Mouse (Mus musculus) C2C12 (cell line): ENCODE results near the gene Saa2. TPM values are rescaled to one million over a fixed set of nuclear protein-coding genes. Genes with fewer than 3 reads are reported as not detected.

Source experiments
- H3K27me3 ChIP-seq: one replicate; pipeline ENCODE4 v1.6.1; 2011; ENCODE audit not compliant: control insufficient read depth, insufficient read depth, insufficient read length
- H3K36me3 ChIP-seq: one replicate; pipeline ENCODE4 v1.6.1; 2011; ENCODE audit not compliant: control insufficient read depth, insufficient read depth
- H3K4me3 ChIP-seq: one replicate; pipeline ENCODE4 v1.5.1; 2011; ENCODE audit warnings: mild to moderate bottlenecking, control low read depth; ENCODE audit not compliant: poor library complexity, insufficient read depth, severe bottlenecking
- H3K79me2 ChIP-seq: one replicate; pipeline ENCODE4 v1.6.1; 2011; ENCODE audit not compliant: control insufficient read depth, insufficient read depth
- H3K79me3 ChIP-seq: one replicate; pipeline ENCODE4 v1.6.1; 2011; ENCODE audit warnings: low read depth, control low read depth
- H3ac ChIP-seq: one replicate; pipeline ENCODE3; 2011; ENCODE audit warnings: low read depth; ENCODE audit not compliant: control insufficient read depth, insufficient read length
- CEBPB ChIP-seq: IDR thresholded peaks from one replicate; pipeline ENCODE4 v1.6.1; 2011; ENCODE audit warnings: low read depth, mild to moderate bottlenecking, control low read depth, moderate library complexity
- CTCF ChIP-seq: IDR thresholded peaks from one replicate; pipeline ENCODE4 v1.5.1; 2011; ENCODE audit not compliant: control insufficient read depth, insufficient read depth, insufficient read length
- FOSL1 ChIP-seq: IDR thresholded peaks from one replicate; pipeline ENCODE4 v1.8.0; 2011; ENCODE audit warnings: mild to moderate bottlenecking, low read length; ENCODE audit not compliant: poor library complexity, insufficient read depth, severe bottlenecking
- MAX ChIP-seq: IDR thresholded peaks from one replicate; pipeline ENCODE4 v1.6.1; 2011; ENCODE audit warnings: mild to moderate bottlenecking, control low read depth
- MYOD1 ChIP-seq: IDR thresholded peaks from one replicate; pipeline ENCODE4 v1.6.1; 2011; ENCODE audit warnings: low read depth; ENCODE audit not compliant: control insufficient read depth, insufficient read length
- MYOG ChIP-seq: IDR thresholded peaks from one replicate; pipeline ENCODE4 v1.6.1; 2011; ENCODE audit not compliant: control insufficient read depth, insufficient read length; ENCODE audit errors: extremely low read depth
- USF1 ChIP-seq: IDR thresholded peaks from one replicate; pipeline ENCODE4 v1.6.1; 2011; ENCODE audit warnings: low read depth, mild to moderate bottlenecking, control low read depth, moderate library complexity
- long read RNA-seq, 2 experiments: library from polyadenylated mRNA; unstranded; transcript quantifications; one replicate each; pipeline ENCODE4 v2.0.0; 2019 to 2020
- polyA plus RNA-seq: library from polyadenylated mRNA; unstranded; fragments of >200 nt; fragmentation: generic; extraction: Trizol; gene quantifications from one replicate; pipeline ENCODE4 v1.2.1, GENCODE M21; 2012; ENCODE audit warnings: missing spikeins

Gene Saa2
- 0.04 TPM for polyA plus RNA-seq
- long read RNA-seq, experiment 1 = 0 reads
- long read RNA-seq, experiment 2 = 0 reads

DNA sequence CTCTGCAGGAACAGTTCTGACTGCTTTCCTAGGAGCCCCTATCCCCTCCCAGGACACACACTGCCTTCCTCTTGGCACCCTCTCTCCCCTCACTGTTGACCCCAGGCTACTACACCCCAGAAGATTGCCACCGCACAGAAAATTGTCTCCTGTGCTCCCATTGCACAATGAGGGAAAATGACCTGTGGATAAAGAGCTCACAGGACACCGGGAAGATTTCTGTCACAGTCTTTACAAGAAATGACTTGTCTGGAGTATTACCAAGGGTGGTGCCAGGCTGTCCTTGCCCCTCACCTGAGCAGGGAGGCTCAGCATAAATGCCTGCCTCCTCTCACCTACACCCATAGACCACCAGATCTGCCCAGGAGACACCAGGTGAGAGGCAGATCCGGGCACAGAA is at the start of gene Saa2:
Saa2 (plus strand) TSS at position 301 of the 400 bp plus-strand sequence.
- H3K79me3 ChIP-seq = no peaks in the 10 kb centered on the region
- no peak within 1 kb of the TSS for H3ac ChIP-seq
- no peaks in the 10 kb centered on the region for H3K27me3 ChIP-seq
- no peaks in the 10 kb centered on the region for H3K79me2 ChIP-seq
- no peaks in the 10 kb centered on the region for H3K36me3 ChIP-seq
- TF ChIP-seq MYOD1 (no peak), MAX (no peak), USF1 (no peak), CEBPB (no peak), CTCF (no peak), FOSL1 (no peak), MYOG (no peak)
- no peak within 1 kb of the TSS for H3K4me3 ChIP-seq

DNA sequence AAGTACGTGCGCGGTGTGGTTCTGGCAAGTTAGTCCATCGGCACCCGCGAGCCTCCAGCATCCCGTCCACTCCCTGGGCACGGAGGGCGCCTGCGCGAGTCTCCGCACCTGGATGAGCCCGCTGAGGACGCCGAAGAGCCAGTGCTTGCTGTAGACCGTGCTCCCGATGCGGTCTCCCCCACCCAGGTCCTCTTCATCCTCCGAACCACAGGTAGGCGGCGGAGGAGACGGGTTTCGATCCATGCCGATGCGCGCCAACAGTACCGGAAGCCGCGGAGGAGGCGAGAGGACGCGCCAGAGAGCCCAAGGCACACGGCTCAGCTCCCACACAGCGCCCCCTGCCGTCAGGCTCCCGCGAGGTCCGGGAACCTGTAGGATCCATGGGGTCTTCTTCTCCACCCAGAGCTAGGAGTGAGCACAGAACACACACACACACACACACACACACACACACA is 41.2 kb upstream of the Saa2 start, which contains the start of gene Saal1:
Saal1 (minus strand) TSS at position 291 of the 455 bp plus-strand sequence.
- Histone ChIP-seq H3ac (peak within 1 kb of the TSS; percentile 85), H3K4me3 (peak within 1 kb of the TSS; percentile 76), H3K79me3 (peaks cover 8% of the 10 kb centered on the region), H3K36me3 (peaks cover 27% of the 10 kb centered on the region), H3K79me2 (peaks cover 19% of the 10 kb centered on the region), H3K27me3 (no peaks in the 10 kb centered on the region)
- TF ChIP-seq MAX (peak; percentile 68), USF1 (no peak), CTCF (peak; percentile 97)

DNA sequence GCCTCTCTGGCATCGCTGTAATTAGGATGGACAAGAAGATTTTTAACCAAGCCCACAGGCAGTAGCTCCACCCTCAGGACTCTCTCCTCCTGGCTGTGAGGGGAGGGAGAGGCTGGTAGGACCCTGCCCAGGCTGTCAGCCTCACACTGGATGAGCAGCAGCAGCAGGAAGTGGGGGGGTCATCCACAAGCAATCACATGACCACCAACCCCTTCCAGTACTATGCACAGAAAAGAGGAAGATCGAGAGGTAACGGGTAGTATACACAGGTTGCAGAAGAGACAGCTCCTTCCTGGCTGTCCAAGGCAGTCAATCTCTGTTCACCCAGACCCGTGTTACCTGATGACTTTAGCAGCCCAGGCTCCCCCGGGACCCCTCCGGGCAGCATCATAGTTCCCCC is 39.3 kb upstream of the Saa2 start:
- Histone ChIP-seq H3K79me3 (peaks cover 8% of the 10 kb centered on the region), H3K4me3 (no peak overlapping the region), H3K27me3 (no peaks in the 10 kb centered on the region), H3K79me2 (peaks cover 19% of the 10 kb centered on the region), H3K36me3 (peaks cover 12% of the 10 kb centered on the region), H3ac (no peak overlapping the region)
- TF ChIP-seq MYOG = no peak
- TF ChIP-seq USF1 = no peak

DNA sequence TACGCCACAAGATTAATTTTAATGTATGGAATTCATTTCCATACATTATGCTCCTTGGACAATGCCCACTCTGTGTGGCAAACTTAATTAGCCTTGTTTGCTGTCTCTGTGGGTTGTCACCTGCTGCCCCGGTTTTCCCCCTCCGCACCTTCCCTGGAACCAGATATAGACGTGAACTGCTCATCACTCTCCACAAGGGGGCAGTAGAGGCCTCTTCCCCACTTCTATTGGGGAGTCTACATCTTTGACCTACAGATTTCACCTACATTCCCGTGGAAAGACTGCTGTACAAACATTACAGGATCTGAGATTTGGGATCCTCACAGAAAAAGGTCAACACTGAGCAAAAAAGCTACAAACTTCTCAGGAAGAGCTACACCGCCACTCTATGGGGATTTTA is 37.1 kb upstream of the Saa2 start:
- Histone ChIP-seq H3K4me3 (no peak overlapping the region), H3K27me3 (no peaks in the 10 kb centered on the region), H3K36me3 (no peaks in the 10 kb centered on the region), H3K79me2 (peaks cover 9% of the 10 kb centered on the region), H3K79me3 (peaks cover 4% of the 10 kb centered on the region), H3ac (no peak overlapping the region)
- TF ChIP-seq USF1 = no peak
- no peak for TF ChIP-seq MAX
- no peak for TF ChIP-seq CEBPB
- peak; percentile 65 for TF ChIP-seq CTCF
- no peak for TF ChIP-seq MYOD1
- TF ChIP-seq MYOG = no peak
- no peak for TF ChIP-seq FOSL1

DNA sequence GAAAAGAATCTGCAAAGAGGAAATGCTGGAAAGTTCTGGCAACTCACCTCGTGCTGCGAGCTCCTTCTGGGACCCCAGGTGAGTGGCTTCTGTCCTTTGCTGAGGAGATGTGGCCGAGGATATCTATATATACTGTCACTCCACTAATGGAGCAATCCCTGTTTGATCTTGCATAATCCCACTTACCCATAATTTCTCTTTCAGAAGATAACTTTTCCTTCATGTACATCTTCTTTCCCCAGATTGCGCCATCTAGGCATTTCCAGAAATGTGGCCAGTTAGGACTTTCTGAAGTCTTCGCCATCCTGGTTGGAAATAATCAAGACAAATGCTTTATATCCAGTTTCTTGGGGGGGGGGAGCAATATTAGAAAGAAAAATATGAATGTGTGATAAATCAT is 36.0 kb upstream of the Saa2 start, which contains the start of gene Saa3:
Saa3 (minus strand) TSS at position 101 of the 400 bp plus-strand sequence.
- Histone ChIP-seq H3K36me3 (no peaks in the 10 kb centered on the region), H3K79me3 (no peaks in the 10 kb centered on the region), H3ac (no peak within 1 kb of the TSS), H3K4me3 (no peak within 1 kb of the TSS), H3K79me2 (no peaks in the 10 kb centered on the region), H3K27me3 (no peaks in the 10 kb centered on the region)
- no peak for TF ChIP-seq MYOD1
- TF ChIP-seq FOSL1 = no peak
- no peak for TF ChIP-seq USF1
- no peak for TF ChIP-seq MAX
- TF ChIP-seq MYOG = no peak
- no peak for TF ChIP-seq CEBPB
- no peak for TF ChIP-seq CTCF

DNA sequence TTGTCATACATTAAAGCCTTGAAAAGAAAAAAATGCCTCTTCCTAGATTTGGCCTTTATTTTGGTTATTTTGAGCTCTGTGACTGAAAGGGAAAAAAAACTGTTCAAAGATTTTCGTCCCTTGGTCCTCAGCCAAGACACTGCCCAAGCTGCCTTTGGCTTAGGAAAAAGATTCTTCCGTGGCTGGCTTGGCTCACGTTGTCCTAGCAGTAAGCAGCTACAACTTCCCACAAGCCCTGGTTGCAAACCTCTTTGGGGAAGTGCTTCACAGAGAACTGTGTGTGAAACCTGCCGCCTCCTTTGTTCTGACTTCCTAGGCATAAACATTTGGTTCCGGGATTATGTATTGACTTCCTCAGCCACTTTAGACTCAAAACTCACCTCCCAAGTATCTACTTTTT is 34.7 kb upstream of the Saa2 start:
- H3K27me3 ChIP-seq = no peaks in the 10 kb centered on the region

More for the DNA sequence above, 34.7 kb upstream of the Saa2 start:
- H3K79me3 ChIP-seq = no peaks in the 10 kb centered on the region
- no peak overlapping the region for H3K4me3 ChIP-seq
- H3ac ChIP-seq = no peak overlapping the region
- TF ChIP-seq CTCF (no peak), FOSL1 (no peak), MAX (no peak), USF1 (no peak)
- H3K79me2 ChIP-seq = no peaks in the 10 kb centered on the region
- H3K36me3 ChIP-seq = no peaks in the 10 kb centered on the region
